Mouse (Mus musculus): Measurements from ENCODE around the gene Olfr732.

Gene Olfr732

DNA sequence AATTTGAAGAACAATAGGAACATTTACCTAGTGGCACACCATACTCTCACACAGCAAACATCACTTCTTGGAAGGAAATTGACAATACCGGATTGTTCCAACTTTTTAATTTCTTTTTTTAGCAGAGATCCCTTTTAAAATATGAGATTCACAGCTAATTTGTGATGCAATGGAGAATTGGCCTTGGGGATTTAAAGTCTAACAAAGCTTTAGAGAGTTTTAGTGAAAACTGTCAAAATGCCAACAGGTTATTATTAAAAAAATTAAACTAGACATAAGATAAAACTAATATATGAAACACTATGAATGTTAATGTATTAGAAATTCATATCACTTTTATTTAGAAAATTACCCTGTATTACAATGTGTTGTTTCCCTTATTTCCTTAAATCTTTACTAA is at the start of gene Olfr732:
Olfr732 (minus strand) TSS at position 101 of the 400 bp plus-strand sequence.
- no peak for DNase-seq

DNA sequence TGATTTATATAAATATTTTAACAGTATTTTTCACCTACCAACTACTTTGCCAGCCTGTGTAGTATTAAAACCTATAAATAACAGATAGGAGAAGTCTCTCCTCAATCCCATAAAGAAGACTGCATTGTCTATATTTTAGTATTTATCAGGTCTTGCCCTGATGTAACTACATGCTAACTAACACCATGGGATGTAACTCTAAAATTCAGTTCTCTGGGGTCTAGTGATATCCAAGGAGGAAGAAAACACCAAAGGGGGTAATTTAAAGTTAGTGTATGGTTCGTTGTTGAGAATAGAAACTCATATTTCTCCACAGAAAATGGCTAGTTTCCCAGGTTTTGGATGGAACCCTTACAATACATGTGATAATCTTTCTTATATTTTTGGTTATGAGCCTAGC is 42.7 kb upstream of the Olfr732 start, which contains the start of gene Olfr734:
Olfr734 (minus strand) TSS at position 101 of the 400 bp plus-strand sequence.
- no peak for DNase-seq

DNA sequence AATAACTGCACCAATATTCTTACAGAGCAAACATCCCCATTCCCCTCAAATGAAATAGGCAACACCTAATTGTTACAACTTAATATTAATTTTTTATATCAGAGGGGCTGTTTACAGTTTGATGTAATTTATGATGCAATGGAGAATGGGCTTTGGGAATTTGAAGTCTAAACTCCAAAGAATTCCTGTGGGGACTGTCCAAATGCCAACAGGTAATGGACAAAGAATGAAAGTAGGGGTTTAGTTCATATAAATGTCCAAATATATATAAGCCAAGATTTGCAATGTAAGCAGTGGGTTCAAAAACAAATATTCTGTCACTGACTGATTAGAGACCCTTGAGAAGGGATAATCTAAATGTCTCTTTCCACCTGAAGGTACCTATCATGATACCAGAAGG is 17.4 kb upstream of the Olfr732 start, which contains the start of gene Olfr733:
Olfr733 (minus strand) TSS at position 101 of the 400 bp plus-strand sequence.
- DNase-seq = no peak

DNA sequence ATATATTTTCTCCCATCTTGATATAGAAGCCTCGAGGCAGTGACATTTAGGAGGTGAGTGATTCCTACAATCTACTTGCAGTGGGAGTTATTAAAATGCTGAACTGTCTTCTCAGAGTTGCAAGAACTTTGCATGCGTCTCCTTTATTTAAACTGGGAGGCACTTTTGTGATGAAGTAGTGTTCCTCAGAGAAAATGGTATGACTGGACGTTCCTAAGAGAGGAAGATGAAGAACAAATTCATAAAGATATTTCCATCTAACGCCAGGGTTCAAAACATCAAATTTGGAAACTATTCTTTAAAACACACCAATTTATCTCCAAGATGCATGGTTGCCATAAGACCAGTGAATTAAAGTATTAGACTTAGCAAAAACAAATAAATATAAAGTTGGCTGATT is 42.2 kb downstream of the Olfr732 start, which contains the start of gene Olfr731:
Olfr731 (minus strand) TSS at position 101 of the 400 bp plus-strand sequence.
- no peak for DNase-seq
